ENCODE assay signal across 8 mouse cellular contexts in the genomic region with DNA sequence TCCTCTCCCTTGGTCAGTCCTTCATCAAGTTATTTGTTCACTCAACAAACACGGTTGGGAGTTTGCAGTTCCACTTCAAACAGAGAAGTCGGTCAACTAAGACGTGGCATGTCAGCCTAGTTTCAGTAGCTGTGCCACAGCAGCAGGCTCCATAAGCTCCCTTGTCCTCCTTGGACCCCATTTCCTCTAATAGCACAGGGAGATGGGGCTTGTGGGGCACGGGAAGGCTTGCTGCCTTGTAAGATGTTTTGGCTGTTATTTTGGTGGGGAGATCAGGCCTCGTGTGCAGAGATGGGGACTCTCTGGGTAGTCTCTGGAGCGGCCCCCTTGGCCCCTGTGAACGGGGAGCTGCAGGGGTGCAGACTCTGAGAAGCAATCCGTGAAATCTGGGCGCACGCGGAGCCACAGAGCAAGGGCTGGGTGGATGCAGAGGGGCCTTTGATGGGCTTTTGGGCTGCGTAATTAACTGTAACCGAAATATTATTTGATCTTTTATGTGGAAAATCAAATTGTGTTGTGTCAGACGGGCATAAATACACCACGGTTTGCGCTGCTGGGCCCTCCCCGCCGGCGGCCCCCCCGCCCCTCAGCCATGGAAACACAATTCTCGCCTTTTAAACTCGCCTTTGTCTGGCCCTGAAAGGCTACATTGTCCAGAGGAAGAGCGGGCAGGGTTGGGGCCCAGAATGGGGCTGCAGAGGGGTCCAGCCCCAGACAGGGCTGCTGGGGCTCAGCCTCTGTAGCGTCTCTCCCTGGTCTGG.
DNase-seq lines count a peak whose midpoint lies in the region; ATAC-seq and TF ChIP-seq lines count a peak whose summit lies in the region.
"Had no signal": no experiment of that assay in that cellular context is flagged by ENCODE, and none has a peak within 500 bp of the region (broad histone marks: within the 10 kb centered on the region; RNA-seq: fewer than 3 reads in every experiment).

No protein-coding gene starts in this region.

- H3K4me3 ChIP-seq in layer of hippocampus, adult 2 months, result peak overlapping the region; percentile 12; the same call in 1 of the 2 replicates
- H3K4me3 ChIP-seq in forebrain, embryonic 10.5 days, result peak overlapping the region; percentile 25
- H3K4me3 ChIP-seq in limb, embryonic 13.5 days, result no peak overlapping the region
- H3K4me3 ChIP-seq in stomach, embryonic 16.5 days (replicated peaks; ENCODE audit: low read length), result no peak overlapping the region

- peak overlapping the region; percentile 36 for H3K4me2 ChIP-seq in limb, embryonic 13.5 days (replicated peaks)
- 0 out of 2 replicates have a peak overlapping the region, but pooled peaks have one; percentile 19 for H3K4me2 ChIP-seq in stomach, embryonic 16.5 days (ENCODE audit: low read depth, low read length)

- peak overlapping the region; percentile 31; the same call in 1 of the 2 replicates for H3K9ac ChIP-seq in limb, embryonic 13.5 days
- peak overlapping the region; percentile 60 for H3K9ac ChIP-seq in stomach, embryonic 16.5 days (ENCODE audit: low read length)

- ATAC-seq in limb, embryonic 13.5 days (ENCODE audit: low FRiP score, low read depth), result peak; percentile 85
- peak; percentile 67; the same call in 1 of the 2 replicates for ATAC-seq in stomach, embryonic 16.5 days (ENCODE audit: insufficient read depth, low FRiP score)

- H3K27me3 ChIP-seq in forebrain, embryonic 10.5 days (ENCODE audit: poor library complexity, severe bottlenecking), result no peaks in the 10 kb centered on the region; the same call in 1 of the 2 replicates
- H3K27me3 ChIP-seq in limb, embryonic 13.5 days, result peaks cover 7% of the 10 kb centered on the region; the same call in 1 of the 2 replicates
- H3K27me3 ChIP-seq in stomach, embryonic 16.5 days (ENCODE audit: control insufficient read depth, insufficient read depth, low read length), result peaks cover 2% of the 10 kb centered on the region; the same call in 1 of the 2 replicates

- peak overlapping the region; percentile 74 for H3K27ac ChIP-seq in layer of hippocampus, adult 2 months
- H3K27ac ChIP-seq in forebrain, embryonic 10.5 days, result peak overlapping the region; percentile 92
- H3K27ac ChIP-seq in limb, embryonic 13.5 days, result peak overlapping the region; percentile 89
- H3K27ac ChIP-seq in stomach, embryonic 16.5 days (ENCODE audit: low read length), result peak overlapping the region; percentile 50

- TF ChIP-seq CTCF in layer of hippocampus, adult 2 months (conservative IDR thresholded peaks at IDR 0.05), result no peak

- H3K36me3 ChIP-seq in forebrain, embryonic 10.5 days (replicated peaks), result no peaks in the 10 kb centered on the region
- no peaks in the 10 kb centered on the region for H3K36me3 ChIP-seq in limb, embryonic 13.5 days
- H3K36me3 ChIP-seq in stomach, embryonic 16.5 days (ENCODE audit: control insufficient read depth, insufficient read depth, low read length), result no peaks in the 10 kb centered on the region

- 7% methylated on average over 24 of the region's 24 CpGs for WGBS in forebrain, embryonic 10.5 days
- WGBS in limb, embryonic 13.5 days, result 21% methylated on average over 24 of the region's 24 CpGs
- WGBS in stomach, embryonic 16.5 days, result 22% methylated on average over 24 of the region's 24 CpGs

- DNase-seq in layer of hippocampus, adult 2 months (ENCODE audit: low spot score in 2 of 2), result no peak
- DNase-seq in layer of hippocampus, postnatal 25 days (ENCODE audit: extremely low spot score in 1 of 2, low spot score in 1 of 2), result no peak
- peak; percentile 83 for DNase-seq in forebrain, embryonic 10.5 days (ENCODE audit: extremely low spot score, low spot score)
- DNase-seq in cerebellum, postnatal 14 days, result no peak
- DNase-seq in layer of hippocampus, adult 9-10 months (ENCODE audit: low spot score), result no peak
- DNase-seq: kidney, adult 18-20 months had no signal

- H3K4me1 ChIP-seq in forebrain, embryonic 10.5 days, result peaks cover 60% of the 10 kb centered on the region
- peaks cover 33% of the 10 kb centered on the region for H3K4me1 ChIP-seq in limb, embryonic 13.5 days
- H3K4me1 ChIP-seq in stomach, embryonic 16.5 days (ENCODE audit: control insufficient read depth, insufficient read depth, low read length), result peaks cover 22% of the 10 kb centered on the region

- no peaks in the 10 kb centered on the region for H3K9me3 ChIP-seq in forebrain, embryonic 10.5 days
- H3K9me3 ChIP-seq in limb, embryonic 13.5 days, result no peaks in the 10 kb centered on the region
- no peaks in the 10 kb centered on the region for H3K9me3 ChIP-seq in stomach, embryonic 16.5 days (replicated peaks; ENCODE audit: control insufficient read depth, low read length)

Comparison
In these comparisons a context has a peak if more than half of its experiments do, and no peak if none do; other contexts are left out.
1. H3K4me3 ChIP-seq: peak in layer of hippocampus, adult 2 months (single experiment) and forebrain, embryonic 10.5 days (single experiment); none in limb, embryonic 13.5 days (single experiment) and stomach, embryonic 16.5 days (single experiment).
2. Peak in every context shown above with its lines, with median percentiles within 50 percentile points of each other: H3K27ac ChIP-seq.